11 mouse cellular contexts compared by ENCODE assay signal in genomic region chr12:112747606-112747970, GRCm38 (mm10). TPM values are rescaled to one million over a fixed set of nuclear protein-coding genes. Genes with fewer than 3 reads are reported as not detected.
DNase-seq lines count a peak whose midpoint lies in the region; ATAC-seq and TF ChIP-seq lines count a peak whose summit lies in the region.
"Had no signal": no experiment of that assay in that cellular context is flagged by ENCODE, and none has a peak within 500 bp of the region (broad histone marks: within the 10 kb centered on the region; RNA-seq: fewer than 3 reads in every experiment).

No protein-coding gene starts in this region.

- no peak overlapping the region for H3K4me3 ChIP-seq in gastrocnemius, adult 2 months
- H3K4me3 ChIP-seq in neural tube, embryonic 11.5 days (ENCODE audit: low read depth, low read length) = no peak overlapping the region
- no peak overlapping the region for H3K4me3 ChIP-seq in hindbrain, postnatal 0 days (ENCODE audit: low read length)
- H3K4me3 ChIP-seq in neural tube, embryonic 15.5 days (replicated peaks) = no peak overlapping the region
- H3K4me3 ChIP-seq: megakaryocyte, embryonic 14.5 days; stomach, embryonic 15.5 days had no signal

- ATAC-seq in neural tube, embryonic 11.5 days (ENCODE audit: insufficient read depth, low FRiP score, low TSS enrichment) = 0 out of 2 replicates have a peak, but pooled peaks have one; percentile 1
- 0 out of 2 replicates have a peak, but pooled peaks have one; percentile 3 for ATAC-seq in hindbrain, postnatal 0 days
- 0 out of 2 replicates have a peak, but pooled peaks have one; percentile 1 for ATAC-seq in neural tube, embryonic 15.5 days (ENCODE audit: low FRiP score)

- 0 out of 2 replicates have a peak, but pooled peaks cover 7% of the 10 kb centered on the region for H3K4me1 ChIP-seq in neural tube, embryonic 11.5 days (ENCODE audit: control insufficient read depth, insufficient read depth, low read length)
- H3K4me1 ChIP-seq in hindbrain, postnatal 0 days (ENCODE audit: insufficient read depth, low read length) = no peaks in the 10 kb centered on the region
- peaks cover 34% of the 10 kb centered on the region for H3K4me1 ChIP-seq in neural tube, embryonic 15.5 days

- H3K36me3 ChIP-seq in neural tube, embryonic 11.5 days (ENCODE audit: control insufficient read depth, insufficient read depth, low read length) = no peaks in the 10 kb centered on the region
- H3K36me3 ChIP-seq in hindbrain, postnatal 0 days (ENCODE audit: insufficient read depth, low read length) = 0 out of 2 replicates have a peak, but pooled peaks cover 5% of the 10 kb centered on the region
- H3K36me3 ChIP-seq in neural tube, embryonic 15.5 days = peaks cover 22% of the 10 kb centered on the region

- no peak for TF ChIP-seq CTCF in gastrocnemius, adult 2 months (IDR thresholded peaks at IDR 0.05)
- no peak for TF ChIP-seq CTCF in hindbrain, postnatal 0 days (IDR thresholded peaks at IDR 0.05; ENCODE audit: low read depth)

- intact Hi-C loops in gastrocnemius, adult 2 months (cut with DNase I) = loop anchor here (2.0 kb wide), 1 partner anchor 95 kb away; no protein-coding TSS in a partner anchor

- H3K4me2 ChIP-seq in neural tube, embryonic 11.5 days (ENCODE audit: low read depth) = no peak overlapping the region
- H3K4me2 ChIP-seq in hindbrain, postnatal 0 days (ENCODE audit: low read depth, low read length) = no peak overlapping the region
- H3K4me2 ChIP-seq in neural tube, embryonic 15.5 days = peak overlapping the region; percentile 23
- H3K4me2 ChIP-seq: stomach, embryonic 15.5 days had no signal

- DNase-seq in gastrocnemius, adult 2 months = peak; percentile 8
- DNase-seq in gastrocnemius, adult 18-20 months (ENCODE audit: low spot score) = no peak
- DNase-seq in neural tube, embryonic 11.5 days (ENCODE audit: low spot score) = no peak
- no peak for DNase-seq in neural tube, embryonic 10.5 days (ENCODE audit: extremely low spot score, low spot score)
- no peak for DNase-seq in hindbrain, postnatal 0 days (ENCODE audit: low spot score)
- no peak for DNase-seq in adipocyte (ENCODE audit: low spot score)
- no peak for DNase-seq in kidney, adult 8-10 months
- DNase-seq: kidney, postnatal 36 days had no signal

- H3K27ac ChIP-seq in gastrocnemius, adult 2 months = no peak overlapping the region
- peak overlapping the region; percentile 89 for H3K27ac ChIP-seq in neural tube, embryonic 11.5 days (ENCODE audit: low read depth, low read length)
- peak overlapping the region; percentile 73 for H3K27ac ChIP-seq in hindbrain, postnatal 0 days
- peak overlapping the region; percentile 88 for H3K27ac ChIP-seq in neural tube, embryonic 15.5 days (replicated peaks)

- no peaks in the 10 kb centered on the region for H3K9me3 ChIP-seq in neural tube, embryonic 11.5 days (ENCODE audit: control insufficient read depth, low read length)
- H3K9me3 ChIP-seq in hindbrain, postnatal 0 days (ENCODE audit: low read length) = no peaks in the 10 kb centered on the region
- H3K9me3 ChIP-seq in neural tube, embryonic 15.5 days (replicated peaks) = no peaks in the 10 kb centered on the region
- H3K9me3 ChIP-seq: megakaryocyte, embryonic 14.5 days; stomach, embryonic 15.5 days had no signal

- WGBS in neural tube, embryonic 11.5 days = 80% methylated on average over 8 of the region's 8 CpGs
- WGBS in hindbrain, postnatal 0 days = 67% methylated on average over 8 of the region's 8 CpGs
- WGBS in neural tube, embryonic 15.5 days = 81% methylated on average over 8 of the region's 8 CpGs

- H3K9ac ChIP-seq in neural tube, embryonic 11.5 days (ENCODE audit: low read length) = 0 out of 2 replicates have a peak overlapping the region, but pooled peaks have one; percentile 14
- H3K9ac ChIP-seq in hindbrain, postnatal 0 days (replicated peaks; ENCODE audit: low read length) = 0 out of 2 replicates have a peak overlapping the region, but pooled peaks have one; percentile 31
- H3K9ac ChIP-seq in neural tube, embryonic 15.5 days (replicated peaks) = peak overlapping the region; percentile 31; the same call in 1 of the 2 replicates
- H3K9ac ChIP-seq: stomach, embryonic 15.5 days had no signal

- H3K27me3 ChIP-seq in neural tube, embryonic 11.5 days (ENCODE audit: control insufficient read depth, insufficient read depth, low read length) = no peaks in the 10 kb centered on the region
- H3K27me3 ChIP-seq in hindbrain, postnatal 0 days (ENCODE audit: insufficient read depth, low read length) = no peaks in the 10 kb centered on the region
- no peaks in the 10 kb centered on the region for H3K27me3 ChIP-seq in neural tube, embryonic 15.5 days (replicated peaks)
- H3K27me3 ChIP-seq: stomach, embryonic 15.5 days had no signal

RNA-seq across cellular contexts. Expression of gene Pld4, which starts 12.9 kb away (rescaled TPM):
- total RNA-seq in gastrocnemius, adult 2 months (2021) = 1 to 10 TPM; 1.7 to 4.0 TPM
- 1 to 10 TPM; 1.3 to 3.4 TPM for total RNA-seq in gastrocnemius, adult 18-20 months (2021)
- 3.8 and 4.9 TPM in 2 replicates for polyA plus RNA-seq in neural tube, embryonic 11.5 days (2014; fragmentation: Nextera tagmentation; extraction: Ambion mirVana)
- total RNA-seq in hindbrain, postnatal 0 days (2014; rRNA removed) = 10.5 and 14.5 TPM in 2 replicates
- polyA plus RNA-seq in hindbrain, postnatal 0 days (2015; fragmentation: Nextera tagmentation; extraction: Ambion mirVana) = 9.4 and 10.8 TPM in 2 replicates
- 8.4 and 42.0 TPM in 2 replicates for polyA plus RNA-seq in neural tube, embryonic 15.5 days (2015; fragmentation: Nextera tagmentation; extraction: Ambion mirVana)

RNA-seq across cellular contexts. Expression of gene Cep170b, which starts 27.3 kb away (rescaled TPM):
- total RNA-seq in gastrocnemius, adult 2 months (2021) = 10 to 100 TPM in 1 of 2 experiments, 1 to 10 TPM in 1; 9.8 to 13.6 TPM
- total RNA-seq in gastrocnemius, adult 18-20 months (2021) = 10 to 100 TPM in 1 of 2 experiments, 1 to 10 TPM in 1; 9.0 to 12.8 TPM
- polyA plus RNA-seq in neural tube, embryonic 11.5 days (2014; fragmentation: Nextera tagmentation; extraction: Ambion mirVana) = 10.2 and 10.7 TPM in 2 replicates
- total RNA-seq in hindbrain, postnatal 0 days (2014; rRNA removed) = 118 and 123 TPM in 2 replicates
- polyA plus RNA-seq in hindbrain, postnatal 0 days (2015; fragmentation: Nextera tagmentation; extraction: Ambion mirVana) = 34.0 and 39.0 TPM in 2 replicates
- polyA plus RNA-seq in neural tube, embryonic 15.5 days (2015; fragmentation: Nextera tagmentation; extraction: Ambion mirVana) = 34.7 and 43.3 TPM in 2 replicates

RNA-seq across cellular contexts. Expression of gene Ahnak2, which starts 54.9 kb away (rescaled TPM):
- 1 to 10 TPM; 5.0 to 8.5 TPM for total RNA-seq in gastrocnemius, adult 2 months (2021)
- 1 to 10 TPM; 7.2 to 7.8 TPM for total RNA-seq in gastrocnemius, adult 18-20 months (2021)
- polyA plus RNA-seq in neural tube, embryonic 11.5 days (2014; fragmentation: Nextera tagmentation; extraction: Ambion mirVana) = 0.26 and 0.61 TPM in 2 replicates
- total RNA-seq in hindbrain, postnatal 0 days (2014; rRNA removed) = 7.7 and 12.1 TPM in 2 replicates
- polyA plus RNA-seq in hindbrain, postnatal 0 days (2015; fragmentation: Nextera tagmentation; extraction: Ambion mirVana) = 3.3 and 3.6 TPM in 2 replicates
- polyA plus RNA-seq in neural tube, embryonic 15.5 days (2015; fragmentation: Nextera tagmentation; extraction: Ambion mirVana) = 4.5 and 5.7 TPM in 2 replicates
